Mouse (Mus musculus): Measurements from ENCODE around the gene Pitpna. TPM values are rescaled to one million over a fixed set of nuclear protein-coding genes. Genes with fewer than 3 reads are reported as not detected.

The Pitpna gene
- polyA plus RNA-seq (2012; rRNA removed), result 88.0 and 185 TPM in 2 replicates

GRCm38 (mm10) chr11:75587493-75588284 lies at the start of gene Pitpna:
TSS of gene Pitpna (plus strand) at chr11:75588097.
- H3K36me3 ChIP-seq (ENCODE audit: control insufficient read depth, insufficient read depth, low read length), result peaks cover 11% of the 10 kb centered on the region; the same call in 1 of the 2 replicates
- H3K4me1 ChIP-seq (ENCODE audit: control insufficient read depth, insufficient read depth, insufficient read length, low read length), result peaks cover 18% of the 10 kb centered on the region
- TF ChIP-seq CTCF (IDR thresholded peaks at IDR 0.05; ENCODE audit: extremely low read depth, insufficient read length, insufficient replicate concordance, low read depth, low read length) (no peak), POLR2A (IDR thresholded peaks at IDR 0.05; ENCODE audit: low read depth, low read length) (peak; percentile 96)
- peak within 1 kb of the TSS; percentile 88 for H3K27ac ChIP-seq (ENCODE audit: insufficient read depth, low read depth, low read length)
- 5% methylated on average over 49 of the region's 49 CpGs for WGBS
- H3K27me3 ChIP-seq (ENCODE audit: control insufficient read depth, insufficient read depth, low read length), result no peaks in the 10 kb centered on the region
- H3K4me3 ChIP-seq (ENCODE audit: low read depth, low read length), result peak within 1 kb of the TSS; percentile 86

- no peak overlapping the region for H3K4me3 ChIP-seq (ENCODE audit: low read depth, low read length)
- WGBS, result 67% methylated on average over 9 of the region's 9 CpGs
- no peak for TF ChIP-seq CTCF (IDR thresholded peaks at IDR 0.05; ENCODE audit: extremely low read depth, insufficient read length, insufficient replicate concordance, low read depth, low read length)
- TF ChIP-seq POLR2A (IDR thresholded peaks at IDR 0.05; ENCODE audit: low read depth, low read length), result no peak
- peak overlapping the region; percentile 52 for H3K27ac ChIP-seq (ENCODE audit: insufficient read depth, low read depth, low read length)
- H3K27me3 ChIP-seq (ENCODE audit: control insufficient read depth, insufficient read depth, low read length), result no peaks in the 10 kb centered on the region
- H3K4me1 ChIP-seq (ENCODE audit: control insufficient read depth, insufficient read depth, insufficient read length, low read length), result peaks cover 24% of the 10 kb centered on the region
- peaks cover 43% of the 10 kb centered on the region for H3K36me3 ChIP-seq (ENCODE audit: control insufficient read depth, insufficient read depth, low read length)
Observed at GRCm38 (mm10) chr11:75538184-75538969, 49.5 kb upstream of the Pitpna start.

DNA sequence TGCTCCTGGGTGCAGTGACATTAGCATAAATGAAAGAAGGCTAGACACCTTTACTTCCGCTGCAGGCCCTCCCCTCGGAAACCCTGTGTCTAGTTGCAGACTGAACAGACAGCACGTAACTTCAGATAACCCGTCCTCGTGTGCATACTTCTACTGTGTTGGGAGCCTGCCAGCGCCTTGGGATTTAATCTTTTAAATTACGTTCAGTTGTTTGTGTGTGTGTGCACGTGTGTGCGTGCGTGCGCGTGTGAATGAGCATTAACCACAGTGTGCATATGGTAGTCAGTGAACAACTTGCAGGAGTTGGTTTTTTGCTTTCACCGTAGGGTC lies 49.0 kb upstream of the Pitpna start:
- H3K27me3 ChIP-seq (ENCODE audit: control insufficient read depth, insufficient read depth, low read length), result no peaks in the 10 kb centered on the region
- H3K27ac ChIP-seq (ENCODE audit: insufficient read depth, low read depth, low read length), result peak overlapping the region; percentile 52
- H3K4me1 ChIP-seq (ENCODE audit: control insufficient read depth, insufficient read depth, insufficient read length, low read length), result peaks cover 24% of the 10 kb centered on the region
- peaks cover 49% of the 10 kb centered on the region for H3K36me3 ChIP-seq (ENCODE audit: control insufficient read depth, insufficient read depth, low read length)
- no peak for TF ChIP-seq POLR2A (IDR thresholded peaks at IDR 0.05; ENCODE audit: low read depth, low read length)
- no peak for TF ChIP-seq CTCF (IDR thresholded peaks at IDR 0.05; ENCODE audit: extremely low read depth, insufficient read length, insufficient replicate concordance, low read depth, low read length)
- no peak overlapping the region for H3K4me3 ChIP-seq (ENCODE audit: low read depth, low read length)
- 83% methylated on average over 13 of the region's 13 CpGs for WGBS

- H3K36me3 ChIP-seq (ENCODE audit: control insufficient read depth, insufficient read depth, low read length), result peaks cover 60% of the 10 kb centered on the region
- TF ChIP-seq CTCF (IDR thresholded peaks at IDR 0.05; ENCODE audit: extremely low read depth, insufficient read length, insufficient replicate concordance, low read depth, low read length), result no peak
- TF ChIP-seq POLR2A (IDR thresholded peaks at IDR 0.05; ENCODE audit: low read depth, low read length), result no peak
- H3K27ac ChIP-seq (ENCODE audit: insufficient read depth, low read depth, low read length), result no peak overlapping the region
- H3K27me3 ChIP-seq (ENCODE audit: control insufficient read depth, insufficient read depth, low read length), result no peaks in the 10 kb centered on the region
- 82% methylated on average over 8 of the region's 8 CpGs for WGBS
- peaks cover 24% of the 10 kb centered on the region for H3K4me1 ChIP-seq (ENCODE audit: control insufficient read depth, insufficient read depth, insufficient read length, low read length)
- no peak overlapping the region for H3K4me3 ChIP-seq (ENCODE audit: low read depth, low read length)
Observed at GRCm38 (mm10) chr11:75540209-75540608, 47.7 kb upstream of the Pitpna start.

- WGBS, result 68% methylated on average over 19 of the region's 19 CpGs
- Histone ChIP-seq H3K27ac (ENCODE audit: insufficient read depth, low read depth, low read length) (no peak overlapping the region), H3K4me3 (ENCODE audit: low read depth, low read length) (no peak overlapping the region), H3K36me3 (ENCODE audit: control insufficient read depth, insufficient read depth, low read length) (peaks cover 68% of the 10 kb centered on the region), H3K27me3 (ENCODE audit: control insufficient read depth, insufficient read depth, low read length) (no peaks in the 10 kb centered on the region), H3K4me1 (ENCODE audit: control insufficient read depth, insufficient read depth, insufficient read length, low read length) (peaks cover 25% of the 10 kb centered on the region)
- TF ChIP-seq POLR2A (IDR thresholded peaks at IDR 0.05; ENCODE audit: low read depth, low read length) (no peak), CTCF (IDR thresholded peaks at IDR 0.05; ENCODE audit: extremely low read depth, insufficient read length, insufficient replicate concordance, low read depth, low read length) (no peak)
Observed at GRCm38 (mm10) chr11:75540710-75541581, 47.0 kb upstream of the Pitpna start.

- H3K27me3 ChIP-seq (ENCODE audit: control insufficient read depth, insufficient read depth, low read length), result no peaks in the 10 kb centered on the region
- no peak overlapping the region for H3K4me3 ChIP-seq (ENCODE audit: low read depth, low read length)
- no peak for TF ChIP-seq POLR2A (IDR thresholded peaks at IDR 0.05; ENCODE audit: low read depth, low read length)
- no peak for TF ChIP-seq CTCF (IDR thresholded peaks at IDR 0.05; ENCODE audit: extremely low read depth, insufficient read length, insufficient replicate concordance, low read depth, low read length)
- H3K4me1 ChIP-seq (ENCODE audit: control insufficient read depth, insufficient read depth, insufficient read length, low read length), result peaks cover 15% of the 10 kb centered on the region
- WGBS, result 89% methylated on average over 9 of the region's 9 CpGs
- H3K27ac ChIP-seq (ENCODE audit: insufficient read depth, low read depth, low read length), result no peak overlapping the region
- H3K36me3 ChIP-seq (ENCODE audit: control insufficient read depth, insufficient read depth, low read length), result peaks cover 65% of the 10 kb centered on the region
Observed at GRCm38 (mm10) chr11:75544713-75545112, 43.2 kb upstream of the Pitpna start.

Measured in small intestine, adult 2 months (tissue).